Mouse (Mus musculus): ENCODE data around the gene Vps13d.

Gene Vps13d

GRCm38 (mm10) chr4:145033392-145033791 is 161.4 kb downstream of the Vps13d start:
- no peak for DNase-seq

DNA sequence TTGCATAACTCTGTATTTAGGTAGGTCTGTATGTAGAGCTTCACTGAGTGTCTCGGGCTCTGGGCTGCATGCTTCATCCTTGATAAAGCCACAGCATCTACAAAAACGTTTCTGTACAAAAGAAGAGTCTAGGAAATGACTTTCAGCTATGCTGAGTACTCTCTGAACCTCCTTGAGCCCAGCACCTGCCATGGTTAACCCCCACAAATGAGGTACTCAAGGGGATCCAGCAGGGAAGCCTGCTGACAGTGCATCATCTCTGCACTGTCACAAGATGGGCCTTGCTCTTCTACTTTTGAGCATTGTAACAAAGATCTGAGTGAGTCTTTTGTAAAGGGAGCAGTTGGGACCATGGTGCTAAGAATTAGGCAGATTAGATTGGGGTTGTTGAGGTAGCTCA is 162.2 kb downstream of the Vps13d start:
- DNase-seq = no peak

DNA sequence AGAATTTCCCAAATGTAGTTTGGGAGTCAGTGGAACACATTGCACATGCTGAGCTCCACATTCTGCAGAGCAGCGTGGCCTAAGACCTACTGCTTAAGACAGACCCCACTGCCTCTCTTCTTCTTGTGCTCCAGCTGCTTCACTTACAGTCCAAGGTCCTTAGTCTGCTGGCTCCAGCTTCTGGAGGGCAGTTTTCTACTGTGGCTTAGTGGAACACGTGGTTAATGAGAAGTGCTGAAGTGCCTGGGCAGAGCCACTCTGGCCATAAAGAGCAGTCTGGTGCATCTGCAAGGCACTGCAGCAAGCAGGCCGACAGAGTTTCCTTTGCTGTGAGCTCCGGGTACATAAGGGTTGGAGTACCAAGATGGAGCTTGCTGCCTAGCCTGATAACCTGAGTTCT is 163.3 kb downstream of the Vps13d start:
- peak; percentile 71 for DNase-seq

- peak; percentile 76 for DNase-seq
Observed at GRCm38 (mm10) chr4:145026449-145026851, 168.4 kb downstream of the Vps13d start.

GRCm38 (mm10) chr4:145025409-145025762 is 169.4 kb downstream of the Vps13d start:
- DNase-seq = peak; percentile 33

DNA sequence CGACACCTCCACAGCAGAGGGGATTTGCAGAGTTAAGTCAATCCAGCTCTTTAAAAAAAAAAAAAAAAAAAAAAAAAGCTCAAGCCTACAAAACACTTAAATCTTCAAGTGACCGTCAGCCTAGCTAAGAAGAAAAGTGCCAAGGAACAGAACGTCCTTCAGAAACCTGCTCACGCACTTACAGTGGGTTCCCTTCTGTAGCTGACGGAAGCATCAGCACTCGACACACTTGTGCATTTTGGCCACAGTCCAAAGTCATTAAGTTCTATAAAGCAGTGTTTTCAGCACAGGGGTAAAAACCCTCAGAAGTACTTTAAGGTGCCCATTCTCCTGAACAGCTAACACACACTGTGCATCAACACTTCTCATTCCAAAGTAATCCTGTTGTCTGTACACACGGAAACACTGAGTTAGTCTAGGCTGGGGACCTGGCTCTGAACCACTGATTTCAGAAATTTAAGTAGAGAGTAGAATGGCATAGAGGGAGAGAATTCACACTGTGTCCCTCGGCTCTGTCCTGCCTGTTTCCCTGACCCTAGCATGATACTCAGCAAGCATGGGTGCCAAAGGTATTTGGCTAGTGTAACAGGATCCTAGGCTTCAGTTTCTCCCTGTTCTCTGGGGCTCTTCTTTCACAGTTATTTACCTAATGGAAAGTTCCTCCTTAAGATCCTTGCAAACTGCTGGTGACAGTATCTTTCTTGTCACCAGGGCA is 170.0 kb downstream of the Vps13d start:
- DNase-seq = peak; percentile 59

- peak; percentile 80 for DNase-seq
Observed at GRCm38 (mm10) chr4:145023911-145024310, 170.9 kb downstream of the Vps13d start.

DNA sequence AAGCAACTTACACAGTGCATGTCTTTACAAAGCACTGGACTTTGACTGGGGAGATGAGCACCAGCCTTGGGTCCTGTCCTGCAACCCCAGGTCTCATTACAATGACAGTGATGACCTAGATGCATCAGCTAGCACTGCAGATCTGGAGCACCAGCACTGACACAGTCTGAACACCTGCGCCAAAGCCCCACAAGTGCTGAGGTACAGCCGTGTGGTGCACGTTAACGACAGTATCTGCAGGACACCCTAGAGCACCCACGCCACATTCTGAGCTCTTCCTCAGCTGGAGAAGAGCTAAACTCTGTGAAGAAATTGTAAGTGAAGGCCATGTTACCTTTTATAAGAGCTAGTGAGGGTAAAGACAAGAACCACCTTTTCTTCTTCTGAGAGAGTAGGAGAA is 172.0 kb downstream of the Vps13d start:
- no peak for DNase-seq

GRCm38 (mm10) chr4:145022211-145022610 is 172.6 kb downstream of the Vps13d start:
- no peak for DNase-seq

DNA sequence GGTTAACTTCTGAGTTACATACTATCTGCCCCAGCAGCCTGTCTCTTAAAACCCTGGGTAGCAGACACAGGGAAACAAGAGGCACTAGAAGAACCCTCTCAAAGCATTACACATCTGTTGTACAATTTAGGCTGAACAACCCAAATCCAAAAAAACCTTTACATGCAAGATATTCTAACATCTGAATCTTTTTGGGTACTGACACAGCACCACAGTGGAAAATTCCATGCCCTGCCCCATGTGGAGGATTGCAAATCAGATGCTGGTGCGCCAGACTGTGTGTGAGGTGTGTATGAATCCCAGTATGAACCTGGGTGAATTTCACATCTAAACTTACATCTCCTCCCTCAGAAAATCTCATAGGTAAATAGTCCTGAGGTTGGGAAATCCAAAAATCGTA is 174.4 kb downstream of the Vps13d start:
- no peak for DNase-seq

DNA sequence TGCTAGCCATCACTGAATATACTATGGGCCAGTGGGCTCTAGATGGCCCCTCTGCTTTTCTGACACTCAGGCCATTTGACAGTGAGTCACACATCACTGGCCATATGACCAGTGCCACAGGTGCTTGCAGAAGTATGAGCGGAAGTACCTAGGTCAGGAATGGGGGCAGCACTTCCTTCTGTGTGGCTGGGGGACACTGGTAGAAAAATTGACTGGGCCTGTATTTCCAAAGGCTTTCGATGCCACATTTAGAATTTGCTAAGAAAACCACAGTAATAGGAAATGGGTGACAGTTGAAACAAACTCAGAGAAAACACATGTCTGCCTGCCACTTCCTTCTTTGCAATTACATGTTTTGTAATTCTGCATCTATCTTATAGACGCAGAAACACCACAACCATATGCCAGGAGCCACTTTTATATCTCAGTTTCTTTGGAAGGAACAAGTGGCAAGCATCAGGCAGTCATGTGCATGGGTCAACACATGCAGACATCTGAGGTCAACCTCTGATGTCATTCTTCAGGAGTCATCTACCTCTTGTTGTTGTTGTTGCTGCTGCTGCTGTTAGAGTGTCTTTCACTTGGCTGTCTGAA is 175.6 kb downstream of the Vps13d start:
- DNase-seq = no peak

DNA sequence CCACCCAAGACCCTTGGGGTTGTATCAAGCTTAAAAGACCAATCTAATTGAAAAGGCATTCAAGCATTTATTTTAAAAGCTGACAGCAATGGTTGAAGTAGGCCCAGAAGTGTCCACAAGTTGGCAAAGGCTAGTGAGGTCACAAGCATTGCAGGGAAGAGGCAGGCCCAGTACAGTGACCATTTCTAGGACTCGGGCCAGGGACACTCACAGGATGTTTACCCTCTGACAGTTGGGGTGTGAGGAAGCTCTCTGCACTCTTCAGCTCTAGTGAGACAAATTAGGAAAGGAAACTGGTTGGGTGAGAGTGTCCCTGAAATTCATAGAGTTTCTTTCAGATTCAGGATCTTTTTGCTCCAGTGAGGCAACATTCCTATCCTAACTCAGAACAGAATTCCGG is 177.1 kb downstream of the Vps13d start:
- DNase-seq = peak; percentile 87

GRCm38 (mm10) chr4:145016669-145017068 is 178.1 kb downstream of the Vps13d start:
- no peak for DNase-seq

GRCm38 (mm10) chr4:145014632-145014960 is 180.2 kb downstream of the Vps13d start:
- DNase-seq = no peak

GRCm38 (mm10) chr4:145013760-145014631 is 180.8 kb downstream of the Vps13d start:
- DNase-seq = peak; percentile 68

GRCm38 (mm10) chr4:145013187-145013586 is 181.6 kb downstream of the Vps13d start:
- no peak for DNase-seq

DNA sequence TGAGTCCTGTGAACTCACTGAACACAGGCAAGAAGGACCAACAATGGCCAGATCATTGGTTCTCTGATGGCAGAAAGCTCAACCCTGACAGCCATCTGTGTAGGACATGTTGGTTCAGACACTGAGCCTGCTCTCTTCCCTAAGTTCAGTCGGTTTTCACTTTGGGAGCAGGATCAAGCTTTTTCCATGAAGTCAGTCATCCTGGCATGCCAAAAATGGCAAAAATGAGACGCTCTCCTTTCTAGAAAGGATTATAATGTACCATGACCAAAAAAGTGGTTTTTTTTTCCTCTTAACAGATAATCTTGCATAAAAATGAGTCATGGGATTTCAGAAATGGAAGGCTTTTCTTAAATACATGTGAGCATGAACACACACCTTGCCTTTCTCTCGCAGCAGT is 183.6 kb downstream of the Vps13d start:
- DNase-seq = no peak

- DNase-seq = peak; percentile 56
Observed at GRCm38 (mm10) chr4:145009934-145010333, 184.9 kb downstream of the Vps13d start.

- DNase-seq = peak; percentile 75
Observed at GRCm38 (mm10) chr4:145009437-145009836, 185.4 kb downstream of the Vps13d start.

DNA sequence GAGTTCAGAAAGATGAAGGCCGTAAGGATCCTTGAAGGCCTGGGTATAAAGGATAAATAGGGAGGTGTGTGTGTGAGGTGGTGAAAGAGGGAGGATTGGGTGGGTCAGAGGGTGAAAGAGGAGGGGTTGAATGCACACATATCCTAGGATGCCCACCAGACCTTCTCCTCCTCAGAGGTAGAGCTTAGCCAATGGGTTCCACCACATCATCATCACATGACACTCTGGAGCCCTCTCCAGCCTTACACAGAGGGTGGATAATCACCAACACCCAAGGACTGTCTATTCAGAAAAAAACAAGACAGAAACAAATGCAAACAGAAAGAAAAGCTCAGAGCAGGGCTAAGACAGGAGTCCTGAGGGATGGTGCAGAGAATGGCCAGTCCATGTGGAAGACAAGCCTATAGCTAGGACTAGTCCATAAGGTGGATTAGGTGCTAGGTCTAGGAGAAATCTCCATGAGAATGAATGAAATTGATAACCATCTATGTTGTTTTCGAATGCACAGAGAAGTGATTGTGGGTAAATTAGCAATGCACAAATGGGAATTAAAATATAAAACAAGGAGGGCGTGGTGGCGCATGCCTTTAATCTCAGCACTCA is 188.8 kb downstream of the Vps13d start:
- no peak for DNase-seq

DNA sequence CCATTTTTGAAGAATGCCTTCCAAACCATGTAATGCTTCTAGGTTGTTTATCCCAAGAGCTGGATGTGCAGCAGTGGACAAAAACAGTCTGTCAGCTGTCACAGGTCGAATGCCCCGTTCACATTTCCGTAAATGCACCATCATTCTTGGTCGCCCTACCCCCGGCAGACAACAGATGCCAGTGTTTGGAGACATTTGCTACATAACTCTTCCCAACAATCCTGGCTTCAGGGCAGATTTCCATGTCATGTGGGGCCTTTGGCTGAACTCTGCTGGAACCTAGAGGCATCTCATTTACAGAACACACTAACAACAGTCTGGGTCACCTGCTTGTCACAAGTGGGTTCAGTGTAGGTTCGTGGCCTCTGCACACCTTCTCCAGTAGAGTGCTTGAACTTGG is 190.6 kb downstream of the Vps13d start:
- no peak for DNase-seq

GRCm38 (mm10) chr4:145002733-145003132 is 192.1 kb downstream of the Vps13d start:
- DNase-seq = no peak

DNA sequence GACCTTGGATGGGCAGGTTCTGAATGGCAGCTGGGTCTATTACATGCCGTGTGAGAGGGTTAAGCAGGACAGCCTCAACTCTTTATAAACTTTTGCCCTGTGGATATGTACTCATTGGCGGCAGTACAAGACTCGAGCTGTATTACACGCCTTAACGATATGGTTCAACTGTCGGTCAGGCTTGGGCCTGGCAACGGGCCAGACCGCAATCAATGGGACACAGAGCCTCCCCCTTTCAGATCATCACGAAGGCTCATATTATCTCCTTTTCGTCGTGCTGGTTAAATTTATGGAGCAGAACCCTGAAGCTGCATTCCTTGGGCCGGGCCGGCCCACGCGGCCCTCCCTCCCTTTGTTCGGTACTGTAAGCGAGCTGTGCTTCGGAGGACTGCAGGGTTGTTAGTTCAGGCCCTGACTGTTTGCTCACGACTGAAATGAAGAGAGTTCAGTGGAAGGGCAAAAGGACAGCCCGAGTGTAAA is 194.9 kb downstream of the Vps13d start:
- peak; percentile 93 for DNase-seq

- DNase-seq = peak; percentile 59
Observed at GRCm38 (mm10) chr4:144999572-144999880, 195.3 kb downstream of the Vps13d start.

Measured in kidney, postnatal 14 days (tissue).